Mouse (Mus musculus) small intestine, adult 2 months (tissue): ENCODE measurements around the gene Mymk. TPM values are rescaled to one million over a fixed set of nuclear protein-coding genes. Genes with fewer than 3 reads are reported as not detected.

Source experiments
- H3K27ac ChIP-seq: fragments of 200-500 bp; 2 replicates; pipeline ENCODE4 v1.5.1; 2012; ENCODE audit warnings: low read depth, low read length, control low read depth, inconsistent platforms; ENCODE audit not compliant: insufficient read depth
- H3K27me3 ChIP-seq: fragments of 200-500 bp; 2 replicates; pipeline ENCODE4 v1.6.1; 2012; ENCODE audit warnings: mild to moderate bottlenecking, moderate library complexity, low read length, inconsistent platforms; ENCODE audit not compliant: control insufficient read depth, insufficient read depth
- H3K36me3 ChIP-seq: fragments of 200-500 bp; 2 replicates; pipeline ENCODE4 v1.6.1; 2012; ENCODE audit warnings: mild to moderate bottlenecking, low read length, control low read depth, inconsistent platforms; ENCODE audit not compliant: control insufficient read depth, insufficient read depth
- H3K4me1 ChIP-seq: fragments of 200-500 bp; 2 replicates; pipeline ENCODE4 v1.6.1; 2012; ENCODE audit warnings: low read length, inconsistent platforms, mixed read lengths; ENCODE audit not compliant: control insufficient read depth, insufficient read depth, insufficient read length
- H3K4me3 ChIP-seq: fragments of 200-500 bp; 2 replicates; pipeline ENCODE4 v1.5.1; 2012; ENCODE audit warnings: low read depth, mild to moderate bottlenecking, control low read depth, inconsistent platforms, low read length, moderate library complexity
- CTCF ChIP-seq: fragments of 200-500 bp; IDR thresholded peaks from 2 replicates; pipeline ENCODE4 v1.5.1; 2012; ENCODE audit warnings: low read depth, mild to moderate bottlenecking, control low read depth, inconsistent platforms, low read length, moderate library complexity, mixed read lengths; ENCODE audit not compliant: insufficient replicate concordance, insufficient read length; ENCODE audit errors: extremely low read depth
- POLR2A ChIP-seq: fragments of 200-500 bp; IDR thresholded peaks from 2 replicates; pipeline ENCODE4 v1.6.1; 2012; ENCODE audit warnings: low read depth, mild to moderate bottlenecking, control low read depth, inconsistent platforms, low read length, moderate library complexity
- whole genome bisulfite sequencing: fragments of 180-500 bp; shearing (Covaris S2); methylation state at CpG from one replicate; pipeline ENCODE4 v1.1.7; 2018; 5-methylcytosine and 5-hydroxymethylcytosine counted together
- polyA plus RNA-seq: library from polyadenylated mRNA; depleted of rRNA; stranded (reverse); fragments of >200 nt; gene quantifications from 2 replicates; pipeline ENCODE4 v1.2.3, GENCODE M21; 2012; rRNA removed

Mymk gene
- 0.18 TPM in 1 of 2 replicates, not detected in the other for polyA plus RNA-seq

DNA sequence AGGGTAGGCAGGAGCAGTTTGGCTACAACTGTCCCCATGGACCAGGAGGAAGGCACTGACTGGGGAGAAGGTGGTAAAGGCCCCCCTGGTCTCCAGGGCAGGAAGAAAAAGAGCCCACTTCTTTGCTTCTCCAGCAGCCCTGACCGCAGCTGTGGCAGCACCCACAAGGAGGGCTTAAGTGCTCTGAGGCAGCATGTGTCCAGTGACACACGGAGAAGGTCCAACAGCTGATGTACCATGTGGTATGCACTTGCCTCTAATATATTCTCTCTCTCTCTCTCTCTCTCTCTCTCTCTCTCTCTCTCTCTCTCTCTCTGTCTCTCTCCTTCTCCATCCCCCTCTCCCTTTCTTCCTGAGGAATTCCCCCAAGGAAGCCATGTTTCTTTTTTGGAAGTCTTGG is at the start of gene Mymk:
Gene Mymk (minus strand): TSS at position 202 of the 400 bp plus-strand sequence.
- Histone ChIP-seq H3K36me3 (no peaks in the 10 kb centered on the region), H3K4me3 (no peak within 1 kb of the TSS), H3K27me3 (no peaks in the 10 kb centered on the region), H3K27ac (no peak within 1 kb of the TSS), H3K4me1 (no peaks in the 10 kb centered on the region)
- WGBS = 69% methylated on average over 2 of the region's 2 CpGs
- TF ChIP-seq POLR2A (no peak), CTCF (no peak)

DNA sequence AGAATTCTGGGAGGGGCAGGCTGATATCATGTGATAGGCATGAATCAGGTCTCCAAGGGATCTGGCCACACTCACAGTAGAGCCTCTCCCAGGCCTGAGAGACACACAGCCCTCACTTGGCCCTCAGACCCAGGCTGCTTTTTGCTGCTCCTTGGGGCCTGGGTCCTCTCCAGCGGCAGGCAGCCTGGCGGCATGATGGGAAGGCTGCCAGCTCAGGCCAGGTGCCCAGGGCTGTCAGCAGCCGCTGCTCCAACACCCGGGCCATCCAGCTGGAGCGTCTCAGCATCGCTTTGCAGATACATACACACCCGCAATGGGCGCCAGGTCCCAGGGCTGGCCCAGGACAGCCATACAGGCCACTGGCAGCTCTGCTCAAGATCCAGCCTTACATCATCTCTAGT is 48.3 kb upstream of the Mymk start:
- WGBS = 29% methylated on average over 8 of the region's 8 CpGs
- Histone ChIP-seq H3K36me3 (no peaks in the 10 kb centered on the region), H3K27ac (no peak overlapping the region)

GRCm38 (mm10) chr2:27119766-27120165 is 47.8 kb upstream of the Mymk start:
- Histone ChIP-seq H3K4me3 (no peak overlapping the region), H3K36me3 (no peaks in the 10 kb centered on the region), H3K27ac (no peak overlapping the region), H3K27me3 (no peaks in the 10 kb centered on the region), H3K4me1 (no peaks in the 10 kb centered on the region)
- TF ChIP-seq POLR2A (no peak), CTCF (no peak)
- 87% methylated on average over 2 of the region's 2 CpGs for WGBS

More for the DNA sequence above, 48.3 kb upstream of the Mymk start:
- Histone ChIP-seq H3K27me3 (no peaks in the 10 kb centered on the region), H3K4me3 (no peak overlapping the region), H3K4me1 (no peaks in the 10 kb centered on the region)
- no peak for TF ChIP-seq POLR2A
- no peak for TF ChIP-seq CTCF

DNA sequence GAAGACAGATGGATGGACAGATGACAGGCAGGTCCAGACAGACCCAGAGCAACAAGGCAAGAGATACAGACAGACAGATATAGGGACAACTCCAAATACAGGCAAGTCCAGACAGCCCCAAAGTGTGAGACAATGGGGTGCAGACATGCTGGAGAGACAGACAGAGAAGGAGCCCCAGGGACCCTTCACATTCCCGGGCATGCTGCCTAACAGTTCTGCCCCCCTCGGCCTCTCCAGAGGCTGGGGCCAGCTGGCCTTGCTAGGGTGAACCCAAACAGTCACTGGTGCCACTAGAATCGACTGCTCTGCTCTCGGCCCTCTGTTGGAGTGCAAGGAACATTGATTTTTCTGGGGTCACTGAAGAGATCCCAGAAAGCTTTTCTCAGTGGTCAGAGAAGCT is 46.5 kb upstream of the Mymk start:
- Histone ChIP-seq H3K27ac (no peak overlapping the region), H3K4me1 (no peaks in the 10 kb centered on the region), H3K4me3 (no peak overlapping the region), H3K27me3 (no peaks in the 10 kb centered on the region), H3K36me3 (no peaks in the 10 kb centered on the region)
- 38% methylated on average over 4 of the region's 4 CpGs for WGBS
- TF ChIP-seq POLR2A (no peak), CTCF (no peak)

DNA sequence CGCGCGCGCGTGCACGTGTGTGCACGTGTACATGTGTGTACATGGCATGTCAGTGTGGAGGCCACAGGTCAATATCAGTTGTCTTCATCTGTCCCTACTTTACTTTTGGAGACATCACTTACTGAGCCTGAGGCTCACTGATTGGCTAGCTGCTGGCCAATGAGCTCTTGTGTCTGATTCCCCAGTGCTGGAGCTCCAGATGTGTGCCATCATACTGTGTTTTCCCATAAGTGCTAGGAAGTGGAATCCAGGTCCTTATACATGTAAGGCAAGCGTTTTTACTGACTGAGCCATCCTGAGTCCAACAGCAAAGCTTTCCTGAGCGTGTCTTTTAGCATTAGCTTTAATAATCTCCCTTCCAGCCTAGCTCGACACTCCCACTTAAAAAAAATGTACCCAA is 42.2 kb upstream of the Mymk start:
- H3K4me1 ChIP-seq = no peaks in the 10 kb centered on the region
- no peak overlapping the region for H3K27ac ChIP-seq
- H3K4me3 ChIP-seq = no peak overlapping the region
- no peaks in the 10 kb centered on the region for H3K36me3 ChIP-seq
- WGBS = 83% methylated on average over 10 of the region's 10 CpGs
- no peaks in the 10 kb centered on the region for H3K27me3 ChIP-seq
- TF ChIP-seq CTCF (no peak), POLR2A (no peak)

GRCm38 (mm10) chr2:27112585-27112984 is 40.6 kb upstream of the Mymk start:
- Histone ChIP-seq H3K27ac (no peak overlapping the region), H3K27me3 (no peaks in the 10 kb centered on the region), H3K4me1 (no peaks in the 10 kb centered on the region), H3K36me3 (no peaks in the 10 kb centered on the region), H3K4me3 (no peak overlapping the region)
- no peak for TF ChIP-seq CTCF
- 73% methylated on average over 20 of the region's 20 CpGs for WGBS

GRCm38 (mm10) chr2:27109052-27109451 is 37.1 kb upstream of the Mymk start:
- H3K36me3 ChIP-seq = no peaks in the 10 kb centered on the region
- H3K27ac ChIP-seq = no peak overlapping the region
- no peaks in the 10 kb centered on the region for H3K27me3 ChIP-seq
- no peaks in the 10 kb centered on the region for H3K4me1 ChIP-seq
- 81% methylated on average over 5 of the region's 5 CpGs for WGBS
- no peak for TF ChIP-seq CTCF
- no peak for TF ChIP-seq POLR2A
- H3K4me3 ChIP-seq = no peak overlapping the region

DNA sequence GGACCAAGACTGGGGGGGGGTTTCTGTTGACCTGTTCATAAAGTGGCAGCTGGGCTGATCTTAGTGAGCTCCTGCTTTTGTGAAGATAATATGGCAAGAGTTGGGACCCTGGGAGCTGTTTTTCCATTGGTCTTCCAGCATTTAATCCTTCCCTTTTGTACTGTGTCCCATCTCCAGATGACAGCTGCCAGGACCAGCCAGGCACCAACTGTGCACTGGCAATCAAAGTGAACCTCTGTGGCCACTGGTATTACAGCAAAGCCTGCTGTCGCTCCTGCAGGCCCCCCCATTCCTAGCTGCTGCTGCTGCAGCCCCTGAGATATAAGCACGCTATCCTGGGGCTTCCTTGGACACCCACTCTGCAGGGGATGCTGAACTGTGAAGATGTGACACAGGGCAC is 36.2 kb upstream of the Mymk start:
- 70% methylated on average over 2 of the region's 2 CpGs for WGBS
- Histone ChIP-seq H3K27me3 (no peaks in the 10 kb centered on the region), H3K27ac (no peak overlapping the region), H3K4me1 (no peaks in the 10 kb centered on the region), H3K4me3 (no peak overlapping the region), H3K36me3 (no peaks in the 10 kb centered on the region)
- no peak for TF ChIP-seq CTCF
- no peak for TF ChIP-seq POLR2A
